Mouse (Mus musculus): ENCODE results near the gene Olfr307. TPM values are rescaled to one million over a fixed set of nuclear protein-coding genes. Genes with fewer than 3 reads are reported as not detected.
"Not testable (repeated sequence)": the region's sequence is repeated elsewhere in the genome, so short reads cannot be mapped to it uniquely, and the experiment has no call there.

Gene Olfr307
- not detected for total RNA-seq (2021)
- long read RNA-seq, experiment 1: 0 reads
- long read RNA-seq, experiment 2: 0 reads

DNA sequence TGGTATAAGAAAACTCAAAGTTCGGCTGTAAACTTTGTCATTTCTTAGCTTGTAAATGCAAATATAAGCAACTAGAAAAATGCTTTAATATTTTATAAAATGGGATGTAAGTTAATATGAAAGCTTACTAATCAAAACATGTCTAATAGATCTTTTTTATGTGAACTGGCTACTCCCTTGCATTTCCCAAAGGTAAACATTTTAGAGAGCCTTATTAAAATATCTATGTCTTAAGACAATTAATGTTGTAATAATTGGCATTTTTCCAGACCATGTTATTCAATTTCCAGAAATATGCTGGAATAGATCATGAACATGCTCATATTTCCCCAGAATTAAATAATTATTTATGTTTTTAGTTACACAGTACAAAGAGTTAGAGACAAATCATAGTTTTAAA is at the start of gene Olfr307:
TSS of gene Olfr307 (minus strand) at position 101 of the 400 bp plus-strand sequence.
- intact Hi-C loops (cut with DNase I): no loop called here
- H3K27ac ChIP-seq: no peak within 1 kb of the TSS
- no peak within 1 kb of the TSS for H3K4me3 ChIP-seq
- TF ChIP-seq CTCF (IDR thresholded peaks at IDR 0.05): no peak
- no peak for DNase-seq

DNA sequence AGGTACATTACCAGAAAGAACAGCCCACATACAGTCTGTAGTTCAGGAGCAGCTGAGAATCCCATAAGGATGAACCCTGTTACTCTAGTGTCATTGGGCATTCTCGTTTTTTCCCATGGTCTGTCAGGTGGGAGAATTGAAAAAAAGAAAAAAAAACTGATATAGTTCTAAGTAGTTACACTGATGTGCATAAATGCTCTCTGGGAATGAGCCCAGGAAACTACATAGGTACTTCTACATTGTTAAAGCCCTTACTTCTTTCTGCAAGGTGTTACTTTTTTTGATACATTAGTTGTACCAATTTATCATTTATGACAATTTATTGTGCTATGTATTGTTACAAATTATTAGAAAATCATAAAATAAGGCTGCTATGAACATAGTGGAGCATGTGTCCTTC is 49.2 kb upstream of the Olfr307 start, which contains the start of gene Olfr304:
TSS of gene Olfr304 (minus strand) at position 101 of the 400 bp plus-strand sequence.
- DNase-seq: no peak
- H3K27ac ChIP-seq: no peak within 1 kb of the TSS
- no peak within 1 kb of the TSS for H3K4me3 ChIP-seq
- TF ChIP-seq CTCF (IDR thresholded peaks at IDR 0.05): no peak
- intact Hi-C loops (cut with DNase I): no loop called here

DNA sequence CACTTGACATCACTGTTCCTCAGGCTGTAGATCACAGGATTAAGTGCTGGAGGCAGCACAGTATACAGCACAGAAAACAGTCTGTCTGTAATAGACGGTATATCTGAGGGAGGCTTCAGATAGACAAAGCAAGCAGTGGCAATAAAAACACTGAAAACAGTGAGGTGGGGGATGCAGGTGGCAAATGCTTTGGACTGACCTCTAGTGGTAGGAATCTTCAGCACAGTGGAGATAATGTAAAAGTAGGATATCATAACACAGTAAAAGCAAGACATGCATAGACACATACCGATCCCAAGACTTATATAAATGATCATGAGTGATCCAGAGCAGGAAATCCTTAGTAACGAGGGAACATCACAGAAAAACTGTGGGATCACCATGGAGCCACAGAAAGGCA is 48.4 kb upstream of the Olfr307 start:
- no peak for TF ChIP-seq CTCF (IDR thresholded peaks at IDR 0.05)
- H3K27ac ChIP-seq: no peak overlapping the region
- no peak overlapping the region for H3K4me3 ChIP-seq
- no peak for DNase-seq
- intact Hi-C loops (cut with DNase I): no loop called here

DNA sequence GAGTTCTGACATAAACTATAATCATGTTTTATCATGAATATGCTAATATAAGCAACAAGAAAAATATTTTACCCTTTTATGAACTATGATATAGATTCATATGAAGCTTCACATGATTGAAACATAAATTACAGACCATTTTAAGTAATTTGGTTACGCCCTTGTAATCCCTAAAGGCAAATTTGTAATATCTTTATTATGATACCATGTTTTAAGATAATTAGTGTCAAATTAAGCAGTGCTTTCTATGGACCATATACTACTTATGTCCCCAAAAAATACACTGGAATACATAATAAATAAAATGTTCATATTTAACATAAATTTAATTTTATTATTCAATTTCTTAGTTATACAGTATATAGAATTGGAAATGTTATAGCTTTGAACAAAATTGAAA is 29.4 kb upstream of the Olfr307 start, which contains the start of gene Olfr305:
TSS of gene Olfr305 (minus strand) at position 101 of the 400 bp plus-strand sequence.
- Histone ChIP-seq H3K27ac (no peak within 1 kb of the TSS), H3K4me3 (no peak within 1 kb of the TSS)
- DNase-seq: no peak
- TF ChIP-seq CTCF (IDR thresholded peaks at IDR 0.05): no peak
- intact Hi-C loops (cut with DNase I): no loop called here

DNA sequence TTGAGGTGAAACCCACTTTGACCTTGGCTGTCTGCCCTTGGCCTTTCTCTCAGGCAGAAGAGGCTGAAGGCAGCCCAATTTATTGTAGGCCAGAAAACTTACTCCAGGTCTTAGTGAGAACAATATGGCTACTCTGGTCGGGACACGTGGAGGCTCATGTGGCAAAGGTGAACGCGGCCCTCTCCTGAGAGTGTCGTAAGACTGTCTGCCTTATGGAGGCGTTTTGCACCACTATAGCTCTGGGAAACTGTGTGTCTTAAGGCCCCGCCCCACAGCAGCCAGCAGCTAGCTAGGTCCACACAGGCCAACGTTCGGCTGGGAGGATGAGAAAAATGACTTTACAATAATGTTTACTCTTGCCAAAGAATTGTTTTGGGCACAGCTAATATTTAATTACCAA is 8.9 kb upstream of the Olfr307 start:
- intact Hi-C loops (cut with DNase I): not testable (repeated sequence)

DNA sequence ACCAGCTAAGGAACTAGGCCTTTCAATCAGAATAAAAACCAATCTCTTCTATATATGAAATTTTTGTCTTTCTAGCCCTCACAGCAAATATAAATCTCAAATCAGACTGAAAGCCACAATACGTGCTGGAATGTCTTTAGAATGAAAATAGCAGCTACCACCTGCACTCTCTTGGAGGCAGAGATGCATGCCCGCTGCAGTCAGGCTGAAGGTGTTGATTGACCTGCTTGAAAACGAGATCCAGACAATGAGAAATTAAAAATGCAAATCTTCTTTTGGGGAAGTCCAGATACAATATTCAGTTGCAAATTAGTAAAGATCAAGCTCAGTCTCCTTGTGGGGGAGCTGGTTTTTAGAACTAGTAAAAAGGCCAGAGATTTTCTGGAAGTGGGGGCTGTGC is 6.9 kb upstream of the Olfr307 start:
- intact Hi-C loops (cut with DNase I): no loop called here
- Histone ChIP-seq H3K27ac (no peak overlapping the region), H3K4me3 (no peak overlapping the region)
- no peak for TF ChIP-seq CTCF (IDR thresholded peaks at IDR 0.05)
- DNase-seq: no peak

More for the DNA sequence above, 8.9 kb upstream of the Olfr307 start:
- not testable (repeated sequence) for DNase-seq, H3K27ac ChIP-seq, H3K4me3 ChIP-seq

DNA sequence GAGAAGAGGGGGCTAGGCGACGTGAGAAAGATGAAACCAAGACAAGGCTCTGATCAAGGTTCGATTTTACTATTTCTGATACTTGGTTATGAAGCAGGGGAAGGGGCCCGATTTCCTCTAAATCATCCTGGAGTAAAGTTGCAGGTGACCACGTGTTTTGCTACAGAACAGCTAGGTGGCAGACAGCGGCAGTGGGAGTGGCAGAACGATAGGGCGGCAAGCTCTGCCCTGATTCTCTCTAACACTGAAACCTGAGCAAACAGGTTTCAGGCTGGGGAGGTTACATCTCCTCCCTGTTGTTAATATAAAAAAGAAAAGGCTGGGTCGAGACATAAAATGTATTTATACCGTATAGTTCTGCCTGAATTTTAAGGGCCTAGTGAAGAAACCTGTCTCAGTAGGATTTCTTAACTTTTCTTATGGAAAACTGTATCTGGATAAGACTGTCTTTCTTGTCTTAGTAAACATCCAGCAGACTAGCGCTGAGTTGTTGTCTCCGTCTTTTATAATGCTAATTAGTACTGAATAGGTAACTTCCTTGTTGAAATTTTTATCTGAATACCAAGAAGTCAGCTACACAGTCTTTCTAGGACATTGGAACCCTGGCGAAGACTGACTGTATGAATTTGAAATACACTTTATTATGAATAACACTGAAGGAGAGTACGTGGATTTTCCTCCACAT is 5.6 kb upstream of the Olfr307 start:
- DNase-seq: no peak
- Histone ChIP-seq H3K27ac (no peak overlapping the region), H3K4me3 (no peak overlapping the region)
- intact Hi-C loops (cut with DNase I): no loop called here
- no peak for TF ChIP-seq CTCF (IDR thresholded peaks at IDR 0.05)

DNA sequence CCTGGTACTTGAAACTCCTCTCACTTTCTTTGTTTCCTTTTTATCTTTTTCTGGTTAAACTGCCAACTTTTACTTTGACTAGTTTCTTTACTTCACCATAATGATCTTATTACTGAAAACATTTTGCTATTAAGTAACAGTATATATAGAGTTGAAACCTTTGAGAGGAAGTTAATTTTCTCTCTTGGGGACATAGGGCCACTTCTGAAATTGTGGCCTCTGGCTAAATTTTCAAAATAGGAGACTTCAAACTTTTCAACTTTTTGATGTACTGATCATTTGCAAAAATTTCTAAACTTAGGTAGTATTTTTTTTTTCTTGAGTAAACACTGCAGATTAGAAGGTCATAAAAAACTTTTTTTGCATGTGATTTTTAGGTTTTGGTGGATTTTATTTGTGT is 11.9 kb downstream of the Olfr307 start, which contains the start of gene Olfr308:
TSS of gene Olfr308 (minus strand) at position 101 of the 400 bp plus-strand sequence.
- intact Hi-C loops (cut with DNase I): no loop called here
- no peak for DNase-seq
- H3K27ac ChIP-seq: no peak within 1 kb of the TSS
- no peak within 1 kb of the TSS for H3K4me3 ChIP-seq
- TF ChIP-seq CTCF (IDR thresholded peaks at IDR 0.05): no peak

DNA sequence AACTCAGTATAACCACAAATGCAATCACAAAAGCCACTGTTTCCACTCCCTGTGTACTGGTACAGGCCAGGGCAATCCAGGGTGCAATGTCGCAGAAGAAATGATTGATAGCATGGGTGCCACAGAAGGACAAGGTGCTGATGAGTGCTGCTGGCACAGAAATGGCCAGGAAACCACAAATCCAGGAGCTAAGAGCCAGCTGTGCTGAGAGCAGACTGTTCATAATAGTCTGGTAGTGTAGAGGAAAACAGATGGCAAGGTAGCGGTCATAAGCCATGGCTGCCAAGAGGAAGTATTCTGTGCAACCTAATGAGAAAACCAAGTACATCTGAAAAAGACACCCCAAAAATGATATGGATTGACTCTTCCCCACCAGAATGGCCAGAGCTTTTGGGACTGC is 16.1 kb downstream of the Olfr307 start:
- DNase-seq: no peak
- Histone ChIP-seq H3K27ac (no peak overlapping the region), H3K4me3 (no peak overlapping the region)
- intact Hi-C loops (cut with DNase I): no loop called here
- no peak for TF ChIP-seq CTCF (IDR thresholded peaks at IDR 0.05)

DNA sequence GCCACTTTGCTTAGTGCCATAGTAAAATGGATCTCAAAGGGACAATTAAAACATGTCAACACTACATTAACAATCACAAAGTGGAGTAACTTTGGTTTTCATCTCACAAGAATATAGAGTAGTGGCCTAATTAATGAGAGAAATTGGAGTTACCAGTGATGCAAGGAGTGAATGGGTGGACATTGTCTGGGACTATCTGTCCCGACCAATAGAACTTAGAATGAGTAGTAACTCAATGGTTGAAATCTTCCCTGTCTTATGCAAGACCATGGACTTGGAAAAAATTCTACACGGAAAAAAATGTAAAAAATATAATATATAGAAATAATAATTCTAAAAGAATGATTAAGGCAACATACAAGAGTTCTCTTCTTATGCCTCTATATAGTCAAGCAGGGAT is 23.8 kb downstream of the Olfr307 start, which contains the start of gene Olfr309:
TSS of gene Olfr309 (minus strand) at position 101 of the 400 bp plus-strand sequence.
- DNase-seq: no peak
- Histone ChIP-seq H3K4me3 (no peak within 1 kb of the TSS), H3K27ac (no peak within 1 kb of the TSS)
- intact Hi-C loops (cut with DNase I): no loop called here
- TF ChIP-seq CTCF (IDR thresholded peaks at IDR 0.05): no peak

Small RNA genes within 50 kb of the gene (microRNA-seq; reads per million reads assigned to microRNA genes)
- gene Gm23192: not detected

Other genes starting within 250 kb of the Olfr307 start
- not detected for gene Vmn2r75, start 165.8 kb downstream of the Olfr307 start, total RNA-seq (2021)
- gene Vmn2r76, start 91.3 kb downstream of the Olfr307 start, total RNA-seq (2021): not detected
- gene Olfr310, start 60.4 kb downstream of the Olfr307 start, total RNA-seq (2021): not detected
- gene Olfr309, start 23.9 kb downstream of the Olfr307 start, total RNA-seq (2021): not detected
- gene Olfr308, start 12.0 kb downstream of the Olfr307 start, total RNA-seq (2021): not detected
- not detected for gene Olfr305, start 29.3 kb upstream of the Olfr307 start, total RNA-seq (2021)
- gene Olfr304, start 49.1 kb upstream of the Olfr307 start, total RNA-seq (2021): not detected
- gene Olfr303, start 60.2 kb upstream of the Olfr307 start, total RNA-seq (2021): not detected
- not detected for gene Olfr301, start 66.3 kb upstream of the Olfr307 start, total RNA-seq (2021)
- not detected for gene Olfr299, start 122.3 kb upstream of the Olfr307 start, total RNA-seq (2021)
- gene Olfr298, start 154.9 kb upstream of the Olfr307 start, total RNA-seq (2021): not detected
- not detected for gene Olfr297, start 182.4 kb upstream of the Olfr307 start, total RNA-seq (2021)
- not detected for gene Olfr295, start 246.3 kb upstream of the Olfr307 start, total RNA-seq (2021)